Mouse (Mus musculus) thymus, postnatal 10 days (tissue): ENCODE data around the gene Rnf181.

Source experiments
- DNase-seq, 2 experiments: peaks; one replicate each; pipeline ENCODE4 v3.0.0; 2021; ENCODE audit warnings: low spot score in 2 of 2

The Rnf181 gene

DNA sequence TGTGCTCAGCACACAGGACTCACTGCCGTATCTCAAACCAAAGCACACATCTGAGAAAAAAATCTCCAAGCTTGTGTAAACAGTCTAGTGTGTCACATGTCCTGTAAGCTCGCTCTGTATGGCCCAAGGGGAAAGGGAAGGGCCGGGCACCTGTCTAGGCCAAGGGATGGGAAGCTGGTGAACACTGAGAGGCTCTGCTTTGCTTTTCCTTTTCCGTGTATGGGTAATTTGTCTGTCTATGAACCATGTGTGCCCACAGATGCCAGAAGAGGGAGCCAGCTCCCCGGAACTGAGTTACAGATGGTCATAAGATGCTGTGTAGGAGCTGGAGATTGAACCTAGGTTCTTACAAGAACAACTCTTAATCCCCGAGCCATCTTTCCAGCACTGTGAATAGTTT, 40.5 kb downstream of the Rnf181 start:
- peak in 1 of 2 experiments; percentile 17 for DNase-seq

DNA sequence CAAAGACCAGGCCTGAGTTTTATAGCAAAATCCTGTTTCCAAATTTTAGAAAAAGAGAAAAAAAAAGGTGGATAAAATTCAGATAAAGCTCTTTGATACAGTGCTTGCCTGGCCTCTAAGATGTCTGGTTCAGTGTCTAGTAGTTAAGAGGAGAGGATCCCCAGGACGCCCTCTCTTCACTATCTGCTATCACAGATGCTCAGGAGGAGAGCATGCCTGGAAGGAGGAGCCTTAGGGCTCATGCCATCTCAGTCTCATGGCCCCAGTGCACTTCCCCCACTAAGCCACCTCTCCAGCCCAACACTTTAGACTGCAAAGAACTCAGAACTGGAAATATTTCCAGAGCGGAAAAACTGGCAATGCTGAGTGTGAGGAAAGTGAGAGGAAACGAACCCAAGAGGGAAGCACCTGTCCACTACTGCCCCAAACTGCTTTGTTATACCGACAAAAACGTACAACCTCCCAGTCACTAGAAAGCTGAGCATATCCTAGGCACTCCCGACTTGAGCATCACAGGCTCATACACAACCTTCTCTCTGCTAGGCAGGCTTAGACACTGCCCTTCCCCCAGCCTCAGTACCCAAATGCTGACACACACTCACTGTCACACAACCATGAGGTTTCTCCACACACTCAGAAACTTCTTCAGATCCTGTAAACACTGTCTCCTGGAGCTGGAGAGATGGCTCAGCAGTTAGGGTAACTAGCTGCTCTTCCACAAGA, 42.8 kb downstream of the Rnf181 start:
- no peak for DNase-seq

DNA sequence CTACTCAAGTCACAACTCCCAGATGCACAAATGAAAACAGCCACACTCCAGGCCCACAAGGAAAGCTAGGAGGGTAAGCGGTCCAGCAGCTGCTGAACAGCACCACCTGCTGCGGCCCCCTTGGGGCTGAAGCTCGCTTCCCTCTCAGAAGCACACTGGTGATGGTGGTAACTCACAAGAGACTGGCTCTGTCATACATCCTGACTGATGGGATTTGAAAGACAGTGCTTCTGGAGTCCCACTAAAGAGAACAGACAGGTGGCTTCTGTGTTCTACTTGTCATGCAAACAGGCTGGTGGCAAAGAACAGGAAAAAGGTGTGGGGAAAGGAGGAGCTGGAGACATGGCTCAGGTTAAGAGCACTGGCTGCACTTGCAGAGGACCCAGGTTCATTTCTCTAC, 43.8 kb downstream of the Rnf181 start:
- no peak for DNase-seq

DNA sequence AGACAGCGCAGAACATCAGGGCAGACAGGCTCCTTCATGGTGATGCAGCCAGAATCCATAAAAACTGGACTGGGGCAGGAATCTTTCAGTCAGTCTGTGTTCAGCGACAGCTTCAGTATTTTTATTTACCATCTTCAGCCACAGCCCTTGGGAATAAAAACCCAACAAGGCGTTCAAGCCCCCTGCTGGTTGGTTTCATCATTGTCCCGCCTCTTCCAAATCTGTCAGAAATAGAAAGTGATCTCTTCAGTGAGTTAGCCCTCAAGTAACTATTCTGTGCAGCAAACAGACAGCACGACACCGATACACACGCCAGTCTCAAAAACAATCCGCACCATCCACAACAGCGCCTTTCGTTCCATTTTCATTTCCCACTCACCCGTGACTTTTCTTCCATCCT, 47.7 kb downstream of the Rnf181 start:
- DNase-seq: peak in 1 of 2 experiments; percentile 26

DNA sequence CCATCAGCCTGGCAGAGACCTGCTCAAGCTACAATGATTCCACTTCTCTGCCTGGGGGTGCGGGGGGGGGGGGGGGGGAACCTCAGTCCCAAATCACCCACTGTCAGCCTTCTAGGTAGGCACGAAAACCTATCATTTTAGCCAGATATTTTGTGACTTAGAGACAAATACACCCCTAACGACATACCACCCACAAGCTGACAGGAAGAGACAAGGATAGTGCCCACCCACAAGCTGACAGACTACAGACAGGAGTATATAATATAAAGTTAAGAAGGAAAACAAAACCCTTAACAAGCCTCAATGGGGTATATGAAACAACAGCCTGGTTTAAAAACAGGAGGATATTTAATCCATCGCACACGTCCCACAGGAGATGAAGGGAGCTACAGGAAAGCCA, 48.3 kb downstream of the Rnf181 start:
- DNase-seq: no peak

DNA sequence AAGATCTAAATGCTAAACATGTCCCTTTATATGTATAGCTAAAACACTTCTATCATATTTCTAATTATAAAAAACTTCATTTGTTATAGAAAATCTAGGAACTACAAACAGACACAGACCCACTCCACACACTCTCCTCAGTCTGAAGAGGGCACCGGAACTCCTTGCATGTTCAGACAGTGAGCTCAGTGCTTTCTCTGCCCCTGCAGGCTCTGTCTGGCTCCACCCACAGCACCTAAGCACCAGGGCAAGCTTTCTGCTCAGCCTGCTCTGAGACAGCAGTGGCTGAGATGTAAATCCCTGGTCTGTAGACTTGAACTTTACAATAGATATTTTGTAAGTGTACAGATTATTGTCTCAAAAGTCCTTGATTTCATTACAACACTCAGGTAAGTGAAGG, 50.7 kb downstream of the Rnf181 start:
- DNase-seq: no peak

DNA sequence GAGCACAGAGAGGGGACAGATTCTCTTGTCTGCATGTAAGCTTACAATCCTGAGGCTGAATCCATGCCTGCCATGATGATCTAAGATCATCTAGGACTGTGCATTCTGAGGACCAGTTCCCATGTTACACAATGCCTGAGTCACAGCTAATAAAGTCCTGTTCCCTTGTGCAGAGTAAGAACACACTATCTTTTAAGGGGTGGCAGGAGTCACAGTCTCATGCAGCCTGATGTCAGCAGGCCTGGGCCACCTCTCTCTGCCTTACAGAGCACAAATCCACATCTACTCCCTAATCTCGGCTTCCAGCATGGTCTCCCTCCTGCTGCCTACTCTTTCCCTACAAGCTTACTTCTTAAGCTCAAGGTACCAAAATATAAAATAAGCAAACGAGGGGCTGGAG, 51.4 kb downstream of the Rnf181 start:
- DNase-seq: no peak

DNA sequence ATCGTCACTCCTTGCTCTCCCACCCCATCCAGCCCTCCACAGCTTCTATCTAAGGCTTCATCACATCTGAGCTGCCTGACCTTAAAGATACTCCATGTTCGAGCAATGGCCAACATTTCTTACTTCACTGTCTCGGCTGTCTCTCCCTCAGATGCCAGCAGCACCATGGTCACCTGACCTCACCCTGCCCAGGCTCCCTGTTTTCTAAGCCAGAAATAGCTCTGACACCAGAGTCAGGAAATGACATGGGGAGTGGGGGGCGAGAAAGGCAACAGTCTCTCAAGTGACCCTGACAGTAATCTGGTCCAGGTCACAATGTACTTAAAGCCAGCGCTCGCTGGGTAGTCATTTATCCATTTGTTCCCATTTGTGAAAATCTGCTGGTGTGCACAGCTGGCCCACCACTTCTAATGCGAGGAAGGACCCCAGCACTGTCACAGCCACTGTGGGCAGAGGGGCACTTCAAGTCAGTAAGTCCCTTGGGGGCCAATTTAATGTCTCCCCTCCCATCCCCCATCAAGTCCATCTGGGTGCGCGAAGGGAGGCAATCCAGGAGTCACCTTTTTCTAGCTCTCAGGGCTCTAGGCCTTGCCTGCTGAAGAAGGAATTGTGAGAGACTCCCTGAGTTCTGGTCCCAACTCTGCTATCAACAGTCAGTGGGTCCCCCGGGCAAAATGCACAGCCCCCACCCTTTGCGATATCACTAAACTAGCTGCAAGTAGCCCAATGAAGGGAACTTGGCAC, 53.5 kb downstream of the Rnf181 start:
- no peak for DNase-seq

DNA sequence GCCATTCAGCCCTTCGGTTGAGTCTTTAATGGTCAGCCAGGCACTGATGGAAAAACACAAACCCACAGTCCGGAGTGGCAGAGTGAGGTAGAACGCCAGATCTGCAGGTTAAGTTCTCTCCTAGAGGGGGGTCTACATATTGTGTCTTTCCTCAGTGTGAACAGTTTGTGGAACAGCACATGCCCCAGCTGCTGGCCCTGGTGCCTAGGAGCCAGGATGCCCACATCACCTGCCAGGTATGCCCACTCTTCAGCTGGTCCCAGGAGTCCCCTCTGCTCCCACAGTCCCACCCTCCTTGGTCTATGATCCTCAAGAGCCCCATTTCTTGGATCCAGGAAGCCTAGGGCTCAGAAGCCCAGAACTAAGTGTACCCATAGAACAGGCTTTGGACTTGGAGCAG, 54.6 kb downstream of the Rnf181 start:
- DNase-seq: no peak
